Mouse (Mus musculus): ENCODE data around the gene Antxr2.

DNA sequence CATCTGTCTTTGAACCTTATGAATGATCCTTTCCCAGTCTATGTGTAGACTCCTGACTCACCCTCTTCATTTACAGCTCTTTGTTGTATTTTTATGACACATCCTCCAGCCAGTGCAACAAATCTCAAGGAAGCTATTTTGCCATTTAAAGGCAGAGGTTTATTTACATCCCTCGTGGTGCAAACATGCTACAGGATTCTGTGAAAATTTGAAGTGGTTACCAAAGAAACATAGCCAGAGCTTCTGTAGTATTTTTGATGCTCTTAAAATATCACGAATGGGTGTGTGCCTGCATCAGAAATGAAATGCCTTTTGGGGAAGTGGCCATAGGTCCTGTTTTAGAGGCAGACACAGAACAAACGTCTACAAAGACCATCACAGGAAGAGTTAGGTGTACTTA, 146.7 kb downstream of the Antxr2 start:
- TF ChIP-seq CTCF (conservative IDR thresholded peaks at IDR 0.05 in 1 of 2, IDR thresholded peaks at IDR 0.05 in 1 of 2; ENCODE audit: low read depth in 2 of 2, low read length in 2 of 2) = no peak
- TF ChIP-seq KAT2A (IDR thresholded peaks at IDR 0.05; ENCODE audit: insufficient replicate concordance, low read length) = no peak
- no peak for TF ChIP-seq USF1 (IDR thresholded peaks at IDR 0.05; ENCODE audit: low read depth, low read length)
- no peak for TF ChIP-seq POLR2AphosphoS2 (IDR thresholded peaks at IDR 0.05; ENCODE audit: low read depth, low read length)
- TF ChIP-seq EP300 (IDR thresholded peaks at IDR 0.05; ENCODE audit: low read length) = no peak
- no peak for TF ChIP-seq MAX (IDR thresholded peaks at IDR 0.05; ENCODE audit: low read length)
- no peak for TF ChIP-seq MAZ (IDR thresholded peaks at IDR 0.05; ENCODE audit: low read depth, low read length)
- no peak for TF ChIP-seq ZMIZ1 (IDR thresholded peaks at IDR 0.05; ENCODE audit: low read depth, low read length)
- TF ChIP-seq ZKSCAN1 (IDR thresholded peaks at IDR 0.05; ENCODE audit: borderline replicate concordance, low read depth, low read length) = no peak
- no peak for TF ChIP-seq MYC (IDR thresholded peaks at IDR 0.05; ENCODE audit: low read depth, low read length)

Measured in CH12.LX (cell line).